Mouse (Mus musculus): ENCODE data around the gene Card6.

The Card6 gene

GRCm38 (mm10) chr15:5081235-5081634 lies 27.1 kb downstream of the Card6 start:
- no peak for DNase-seq

GRCm38 (mm10) chr15:5068801-5069518 lies 39.4 kb downstream of the Card6 start:
- DNase-seq, result peak; percentile 66

- no peak for DNase-seq
Observed at GRCm38 (mm10) chr15:5063635-5064034, 44.7 kb downstream of the Card6 start, which contains the start of gene C7. C7 (minus strand) TSS chr15:5063740.

All from retina, postnatal 1 day (tissue).